Mouse (Mus musculus): ENCODE results near the gene Wdr26.

GRCm38 (mm10) chr1:181210147-181210546 is 1.7 kb downstream of the Wdr26 start:
- TF ChIP-seq CTCF (IDR thresholded peaks at IDR 0.05; ENCODE audit: low read depth) = no peak
- TF ChIP-seq EP300 (IDR thresholded peaks at IDR 0.05; ENCODE audit: low read depth) = no peak

All from heart, postnatal 0 days (tissue).